Mouse (Mus musculus) thymus, postnatal 25 days (tissue): ENCODE data around the gene Car1.
"Not testable (repeated sequence)": the region's sequence is repeated elsewhere in the genome, so short reads cannot be mapped to it uniquely, and the experiment has no call there.

Source experiments
- DNase-seq: peaks from one replicate; pipeline ENCODE4 v3.0.0; 2022

The Car1 gene

DNA sequence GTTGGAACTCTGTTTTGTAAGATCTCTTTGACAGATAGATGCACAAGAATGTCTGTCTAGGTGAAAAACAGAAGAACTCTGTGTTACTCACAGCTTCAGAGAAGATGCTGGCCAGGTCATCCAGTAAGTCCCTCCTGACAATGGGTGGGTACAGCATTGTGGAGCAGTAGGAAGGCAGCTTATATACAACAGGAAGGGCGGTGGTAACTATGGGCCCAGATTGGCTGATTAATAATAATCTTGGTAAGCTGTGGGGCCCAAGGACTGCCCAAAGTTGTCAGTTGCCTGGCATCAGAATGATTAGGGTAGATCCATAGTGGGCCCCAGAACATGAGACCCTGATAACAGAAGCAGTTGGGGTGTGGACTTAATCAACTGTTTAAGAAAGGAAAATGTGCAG, at the start of gene Car1:
Gene Car1, minus strand, starts transcription at position 158 of the 400 bp plus-strand sequence.
- DNase-seq: no peak

DNA sequence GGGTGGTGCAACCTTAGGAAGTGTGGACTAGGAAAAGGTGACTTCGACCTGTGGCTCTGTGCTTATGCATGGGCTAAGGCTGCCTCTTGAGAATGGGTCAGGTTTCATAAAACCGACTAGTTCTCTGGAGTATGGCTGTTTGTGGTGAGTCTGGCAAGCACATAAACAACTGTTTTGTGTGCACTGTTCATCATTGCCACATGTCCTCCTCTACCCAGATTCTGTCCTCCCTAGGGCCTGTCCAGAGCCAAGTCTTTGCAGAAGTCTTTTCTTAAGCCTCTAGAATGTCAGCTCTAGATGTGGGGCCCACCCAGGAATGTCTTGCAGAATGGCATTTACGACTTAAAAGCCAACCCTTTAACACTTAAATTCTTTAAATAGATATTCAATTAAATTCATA, 49.7 kb upstream of the Car1 start:
- DNase-seq: no peak

DNA sequence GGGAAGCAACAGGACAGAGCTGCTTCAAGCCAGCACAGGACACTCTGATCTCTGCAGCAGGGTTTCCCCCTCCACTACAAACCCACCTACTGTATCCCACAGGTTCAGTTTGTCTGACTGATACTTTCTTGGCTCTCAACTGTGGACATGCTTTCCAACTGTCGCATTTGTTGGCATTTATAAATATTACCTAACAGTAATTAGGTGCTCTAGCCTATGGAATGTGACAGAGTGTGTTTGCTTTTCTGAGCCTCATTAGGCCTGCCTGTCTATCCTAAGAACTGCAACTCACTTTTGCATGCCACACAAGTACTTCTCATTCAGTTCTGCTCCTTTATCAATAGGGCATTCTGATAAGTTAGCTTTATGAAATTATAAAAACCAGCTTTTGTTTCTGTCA, 46.3 kb upstream of the Car1 start:
- no peak for DNase-seq

DNA sequence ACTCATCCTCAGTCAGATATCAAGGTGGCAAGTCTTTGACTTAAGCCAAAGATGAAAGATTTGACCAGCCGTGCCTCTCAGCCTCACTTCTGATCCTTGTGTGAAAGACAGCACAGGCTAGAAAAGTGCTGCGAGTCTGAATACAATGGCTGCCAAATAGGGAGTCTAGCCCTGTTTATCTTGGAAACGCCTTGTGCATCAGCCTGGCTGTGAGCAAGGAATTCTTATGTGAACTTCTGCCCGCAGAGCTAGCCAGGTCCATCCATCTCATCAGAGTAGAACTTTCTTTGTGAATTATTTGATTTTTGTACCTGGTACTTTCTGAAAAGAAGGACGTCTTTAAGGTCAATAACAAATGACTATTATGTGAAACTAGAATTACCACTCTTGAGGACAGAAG, 45.8 kb upstream of the Car1 start:
- no peak for DNase-seq

DNA sequence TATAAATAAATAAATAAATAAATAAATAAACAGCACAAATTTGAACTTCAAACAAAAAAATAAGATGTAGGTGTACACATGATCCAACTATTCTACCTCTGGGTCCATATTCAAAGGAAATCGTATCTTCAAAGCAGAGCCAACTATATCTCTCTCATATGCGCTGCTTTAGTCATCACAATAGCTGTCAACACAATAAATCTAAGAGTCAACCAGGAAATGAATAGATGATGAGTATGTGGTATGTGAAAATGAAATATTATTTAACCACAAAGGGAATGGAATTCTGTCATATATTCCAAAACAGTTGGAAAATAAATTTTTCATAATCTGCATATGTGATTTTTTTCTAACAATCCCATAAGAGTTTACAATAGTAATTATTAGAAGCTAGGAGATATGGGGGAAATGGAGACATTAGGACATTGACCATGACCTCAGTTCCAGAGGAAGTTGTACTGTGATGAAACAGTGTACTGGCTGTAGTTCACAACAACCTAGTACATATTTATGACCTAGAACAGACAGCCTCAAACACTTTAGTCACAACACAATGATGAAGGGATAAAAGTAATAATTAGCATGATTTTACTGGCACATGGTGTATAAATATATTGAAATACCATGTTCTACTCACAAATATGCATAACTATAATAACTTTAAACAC, 40.6 kb upstream of the Car1 start:
- DNase-seq: no peak

DNA sequence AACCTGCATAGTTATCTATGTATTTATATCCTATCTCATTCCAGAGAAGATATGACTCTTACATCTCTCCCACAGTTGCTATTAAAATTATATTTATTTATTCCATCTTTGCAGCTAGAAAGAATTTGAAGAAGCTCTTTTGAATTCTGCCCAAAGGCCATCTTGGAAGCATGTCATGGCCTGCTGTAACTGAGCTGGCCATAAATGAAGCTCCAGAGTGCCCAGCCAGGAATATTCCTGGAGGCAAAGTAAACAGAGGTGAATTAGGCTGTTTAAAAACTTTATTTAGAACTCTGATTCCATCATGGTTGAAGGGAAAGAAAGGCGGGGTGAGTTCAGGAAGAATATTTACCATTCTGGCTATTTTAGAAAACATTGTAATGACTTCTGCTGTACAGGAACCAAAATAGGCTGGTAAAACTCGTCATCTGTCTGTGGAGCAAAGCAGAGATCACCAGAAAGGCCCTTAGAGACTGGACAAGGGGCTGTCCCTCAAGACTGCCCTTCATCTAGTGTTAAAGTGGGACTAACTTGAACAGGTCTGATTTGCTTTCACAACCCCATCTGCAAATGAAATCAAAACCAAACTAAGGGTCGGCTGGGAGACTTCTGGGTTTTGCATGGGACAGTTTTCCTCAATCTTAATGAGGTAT, 31.4 kb upstream of the Car1 start:
- no peak for DNase-seq

DNA sequence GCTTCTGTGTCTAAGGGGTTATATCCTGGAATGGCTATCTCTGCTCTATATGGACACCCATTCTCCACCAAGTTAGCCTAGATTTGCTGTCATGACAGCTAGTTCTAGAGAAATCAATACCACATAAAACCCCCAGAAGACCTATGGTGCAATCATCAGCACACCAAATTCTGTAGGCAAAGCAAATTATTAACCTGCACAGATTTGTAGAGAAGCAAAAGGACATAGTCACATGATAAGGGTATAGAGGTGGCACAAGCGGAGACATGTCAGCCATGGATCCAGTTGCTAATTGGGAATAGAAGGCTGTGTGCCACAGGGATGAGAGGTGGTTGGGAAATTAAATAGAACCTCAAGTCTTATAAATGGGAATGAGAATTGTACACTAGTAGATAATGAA, 30.8 kb upstream of the Car1 start:
- no peak for DNase-seq

DNA sequence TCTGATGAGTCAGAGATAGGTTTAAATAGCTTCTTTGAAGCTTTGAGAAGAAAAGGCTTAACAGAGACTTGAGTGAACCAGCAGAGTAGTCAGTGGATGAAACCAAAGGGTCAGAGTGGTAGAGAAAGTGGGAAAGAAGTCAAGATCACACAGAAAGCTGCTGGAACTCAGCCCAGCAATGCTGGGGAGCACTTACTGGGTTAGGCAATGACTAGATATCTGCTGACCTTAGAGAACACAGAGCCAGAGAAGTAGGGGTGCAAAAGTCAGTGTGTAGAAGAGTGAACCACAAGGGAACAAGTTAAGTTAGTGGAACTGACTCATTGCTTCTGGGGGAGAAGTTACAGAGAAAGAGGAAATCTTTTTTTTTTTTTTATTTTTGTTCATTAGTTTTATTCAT, 24.6 kb upstream of the Car1 start:
- DNase-seq: no peak

DNA sequence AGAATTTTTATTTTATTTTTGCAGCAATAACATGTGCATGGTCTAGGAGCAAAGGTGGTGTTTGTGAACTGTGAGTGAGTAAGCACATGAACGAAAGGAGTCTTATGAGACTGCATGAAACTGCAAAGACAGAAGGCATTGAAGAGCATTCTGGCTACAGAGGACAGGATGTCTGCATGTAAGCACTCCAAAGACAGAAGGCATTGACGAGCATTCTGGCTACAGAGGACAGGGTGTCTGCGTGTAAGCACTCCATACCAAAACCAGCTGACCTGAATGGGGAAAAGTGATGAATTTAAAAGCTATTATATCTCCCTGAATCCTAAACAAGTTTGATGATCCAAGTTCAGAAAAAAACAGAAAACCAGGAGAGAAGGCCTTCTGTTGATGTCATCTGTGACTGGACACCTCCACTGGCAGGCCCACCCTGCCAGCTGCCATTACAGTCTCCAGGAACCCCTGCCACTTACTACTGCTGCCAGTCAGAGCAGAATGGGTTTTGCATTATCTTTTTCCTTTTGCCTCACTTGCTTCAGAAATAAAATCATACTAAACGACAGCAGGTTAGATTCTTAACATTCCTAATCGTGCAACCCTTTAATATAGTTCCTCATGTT, 23.2 kb upstream of the Car1 start:
- DNase-seq: no peak

DNA sequence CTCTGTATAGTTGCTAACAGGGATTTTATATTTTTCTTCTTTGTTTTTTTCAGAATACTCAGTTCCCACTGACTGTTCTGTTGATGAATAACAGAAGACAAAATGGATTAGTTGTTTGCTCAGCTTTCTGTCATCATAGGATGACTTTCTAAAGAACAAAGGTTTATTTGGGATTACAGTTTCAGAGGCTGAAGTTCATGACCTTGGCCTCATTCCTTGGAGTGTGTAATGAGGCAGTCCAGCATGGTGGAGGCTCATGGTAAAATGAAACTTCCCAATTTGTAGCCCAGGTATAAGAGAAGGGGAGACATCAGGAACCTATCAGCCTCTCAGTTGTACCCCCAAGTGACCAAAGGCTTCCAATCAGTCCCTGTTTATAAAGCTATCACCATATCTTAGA, 20.7 kb upstream of the Car1 start:
- DNase-seq: no peak

DNA sequence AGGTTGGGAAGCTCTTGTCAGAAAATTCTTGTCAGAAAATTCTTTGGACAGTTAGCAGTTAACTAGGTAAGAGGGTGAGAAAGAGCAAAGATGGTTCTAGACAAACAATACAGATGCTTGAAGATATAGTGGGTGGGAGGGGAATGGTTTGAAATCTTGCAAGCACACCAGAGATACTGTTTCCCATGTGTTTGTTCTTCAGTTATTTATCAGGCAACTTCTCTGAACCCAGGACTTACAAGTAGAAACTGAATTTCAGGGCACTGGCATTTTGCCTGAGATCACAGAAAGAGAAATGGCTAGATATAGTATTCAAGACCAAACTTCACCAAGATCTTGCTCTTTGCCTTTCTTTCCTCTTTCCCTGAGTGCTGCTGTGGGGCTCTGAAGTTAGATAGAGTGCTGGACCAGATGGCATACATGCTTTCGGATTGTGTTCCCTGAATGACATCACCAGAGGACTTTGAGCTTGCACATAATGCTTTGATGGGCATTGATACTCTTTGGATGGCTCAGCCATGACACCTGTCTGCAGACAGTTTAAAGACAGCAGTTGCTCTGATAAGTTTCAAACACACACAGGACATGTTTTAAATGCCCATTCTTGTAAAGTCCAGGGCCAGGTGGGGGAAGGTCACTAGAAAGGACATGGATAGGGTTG, 11.8 kb upstream of the Car1 start:
- no peak for DNase-seq

DNA sequence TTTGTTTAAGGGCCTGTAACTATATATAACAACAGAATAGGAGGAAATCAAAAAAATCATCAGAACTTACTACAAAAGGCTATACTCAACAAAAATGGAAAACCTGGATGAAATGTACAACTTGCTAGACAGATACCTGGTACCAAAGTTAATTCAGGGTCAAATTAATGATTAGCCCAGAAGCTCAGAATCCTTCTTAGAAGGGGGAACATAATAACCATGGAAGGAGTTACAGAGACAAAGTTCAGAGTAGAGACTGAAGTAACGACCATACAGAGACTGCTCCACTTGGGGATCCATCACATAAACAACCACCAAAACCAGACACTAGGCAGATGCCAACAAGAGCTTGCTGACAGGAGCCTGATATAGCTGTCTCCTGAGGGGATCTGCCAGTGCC, 7.2 kb upstream of the Car1 start:
- not testable (repeated sequence) for DNase-seq

DNA sequence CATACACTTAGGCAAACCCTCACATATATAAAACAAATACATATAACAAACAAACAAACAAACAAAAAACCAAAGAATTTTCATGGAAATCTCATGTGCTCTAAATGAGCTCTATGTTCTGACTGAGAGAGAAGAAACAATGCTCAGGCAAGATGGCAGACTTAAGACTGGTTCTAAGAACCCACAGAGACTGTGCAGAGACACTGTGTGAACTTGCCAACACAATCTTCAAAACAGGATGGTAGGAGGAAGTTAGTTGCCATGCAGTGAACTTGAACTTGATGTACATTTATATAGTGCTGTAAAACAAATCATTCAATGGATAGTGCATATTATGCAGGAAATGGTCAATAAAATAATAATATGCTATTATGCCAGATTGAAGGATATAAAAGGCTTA, 1.5 kb downstream of the Car1 start:
- no peak for DNase-seq

DNA sequence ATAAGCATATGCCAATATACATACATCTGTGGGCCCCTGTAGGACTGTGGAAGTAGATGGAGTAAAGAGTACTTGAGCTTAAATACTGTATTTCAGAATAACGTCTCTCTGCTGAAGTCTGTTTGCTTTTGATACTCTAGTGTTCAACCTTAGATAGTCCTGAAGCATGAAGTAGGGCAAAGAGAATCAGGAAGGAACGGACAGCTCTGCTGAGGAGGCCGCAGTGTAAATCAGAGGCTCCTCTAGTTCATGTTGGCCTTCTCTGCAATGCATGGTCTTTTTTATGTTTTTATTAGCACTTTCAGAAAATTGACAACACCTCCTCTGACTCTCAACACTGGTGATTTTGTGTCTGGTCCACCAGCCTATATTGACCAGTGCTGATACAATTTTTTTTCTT, 2.2 kb downstream of the Car1 start:
- no peak for DNase-seq

DNA sequence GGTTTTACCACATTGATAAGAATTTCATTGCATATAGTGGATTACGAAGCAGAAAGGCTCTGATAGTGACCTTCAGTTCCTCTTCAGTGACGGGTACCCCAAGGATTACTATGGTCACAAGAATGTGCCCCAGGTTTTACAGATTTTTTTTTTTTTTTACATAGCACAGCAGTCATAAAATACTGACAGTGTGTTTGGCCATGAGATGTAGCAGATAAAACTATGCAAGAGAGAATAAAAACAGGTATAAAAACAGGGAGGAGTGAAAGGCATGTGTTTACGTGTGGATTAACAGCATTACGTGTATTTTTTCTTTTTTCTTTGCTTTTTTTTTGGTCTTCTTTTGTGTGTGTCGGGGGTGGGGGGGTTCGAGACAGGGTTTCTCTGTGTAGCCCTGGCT, 3.3 kb downstream of the Car1 start:
- no peak for DNase-seq

DNA sequence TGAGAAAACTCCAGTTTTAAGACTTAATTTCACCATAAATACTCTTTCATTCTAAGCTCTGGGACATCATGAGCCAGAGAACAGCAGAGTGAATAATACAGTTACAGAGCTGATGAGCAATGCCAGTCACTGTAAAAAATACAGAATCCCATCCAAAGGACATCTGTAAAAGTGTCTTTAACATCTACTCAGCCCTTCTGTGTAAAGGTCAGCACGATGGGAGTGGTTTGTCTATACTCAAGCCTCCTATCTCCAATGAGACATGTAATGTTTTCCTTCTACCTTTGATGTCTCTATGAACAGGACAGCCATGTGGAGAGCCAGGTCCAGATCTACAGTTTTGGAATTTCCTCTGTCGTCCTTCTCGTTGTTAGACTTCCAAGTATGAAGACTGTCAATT, 11.1 kb downstream of the Car1 start:
- DNase-seq: no peak

DNA sequence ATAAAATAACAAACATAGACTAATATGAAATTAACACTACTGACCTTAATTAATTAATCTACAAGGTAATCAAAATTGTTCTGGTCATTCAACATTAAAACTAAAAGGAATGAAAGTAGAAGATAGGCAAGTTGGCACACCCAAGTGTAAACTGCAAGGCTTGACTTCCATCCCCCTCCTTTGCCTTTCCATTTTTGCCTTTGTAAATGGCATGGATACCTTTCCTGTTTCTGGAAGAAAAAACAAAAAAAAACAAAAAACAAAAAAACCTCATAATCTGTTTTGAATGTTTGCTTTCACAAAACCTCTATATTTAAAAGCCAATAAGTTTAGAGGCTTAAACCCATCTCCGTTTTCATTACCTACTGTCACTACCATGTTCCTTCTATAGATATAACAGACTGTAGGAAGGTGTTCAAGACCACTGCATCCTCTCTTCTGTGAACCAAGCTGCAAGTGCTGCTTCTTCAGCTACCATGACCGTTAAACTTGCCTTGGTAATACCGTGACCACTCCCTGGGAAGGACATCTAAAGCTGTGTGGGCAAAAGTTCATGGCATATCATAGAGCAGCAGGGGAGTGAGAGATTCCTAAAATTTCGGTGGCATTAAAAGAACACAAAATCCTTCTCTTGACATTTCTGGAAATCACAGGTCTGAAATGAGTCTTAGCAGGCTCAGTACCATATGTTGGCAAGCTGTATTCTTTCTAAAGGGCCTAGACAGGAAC, 12.7 kb downstream of the Car1 start:
- no peak for DNase-seq

DNA sequence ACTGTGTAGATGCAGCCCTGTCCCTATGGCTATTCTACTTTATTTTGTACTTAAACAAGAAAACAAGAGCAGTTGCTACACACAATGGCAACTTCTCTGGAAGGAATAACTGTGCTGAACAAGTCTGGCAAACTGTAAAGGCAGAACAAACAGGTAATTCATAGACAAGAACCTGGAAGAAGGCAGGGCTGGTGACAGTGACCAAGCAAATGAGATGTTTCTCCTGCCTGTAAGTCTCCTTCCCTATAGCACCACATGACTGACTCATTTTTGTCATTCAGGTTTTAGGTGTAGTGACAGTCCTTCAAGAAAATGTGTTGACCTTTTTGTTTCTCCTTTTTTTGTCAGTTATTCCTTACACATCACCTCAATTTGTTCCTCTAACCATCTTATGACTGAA, 16.1 kb downstream of the Car1 start:
- DNase-seq: no peak

DNA sequence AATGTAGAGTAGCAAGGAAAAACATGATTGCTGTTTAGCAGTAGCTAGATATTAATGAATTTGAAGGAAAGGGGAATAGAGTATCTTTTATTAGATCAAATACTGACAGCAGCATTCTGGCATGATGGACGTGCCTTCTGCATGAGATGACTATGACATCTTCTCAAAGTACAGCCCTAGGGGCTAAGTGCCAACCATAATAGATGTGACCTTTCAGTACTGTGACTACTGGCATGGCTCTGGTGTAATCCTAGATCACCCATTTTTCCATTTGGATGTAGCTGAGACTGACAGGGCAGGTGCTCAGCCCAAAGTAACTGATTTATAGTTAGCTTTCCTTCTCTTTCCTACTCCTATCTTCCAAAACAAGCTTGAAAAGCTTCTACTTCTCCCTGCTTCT, 20.6 kb downstream of the Car1 start:
- no peak for DNase-seq

DNA sequence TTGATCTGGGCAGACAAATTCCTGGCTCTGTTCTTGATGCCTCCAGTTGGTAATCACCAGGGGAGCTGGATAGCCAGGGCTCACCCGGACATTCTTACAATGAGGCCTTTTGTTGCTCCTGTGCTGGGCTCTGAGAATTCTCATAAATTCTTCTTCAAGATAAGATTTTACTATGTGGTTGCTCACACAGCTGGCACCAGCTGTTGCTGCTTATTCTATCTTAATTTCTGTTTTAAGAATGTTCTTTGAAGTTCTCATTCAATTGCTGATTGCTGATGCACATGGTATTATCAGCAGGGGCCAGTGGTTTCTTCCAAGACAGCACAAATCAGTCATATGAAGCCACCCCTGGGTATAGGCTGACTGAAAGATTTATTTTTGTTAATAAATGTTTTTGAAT, 21.0 kb downstream of the Car1 start:
- no peak for DNase-seq

DNA sequence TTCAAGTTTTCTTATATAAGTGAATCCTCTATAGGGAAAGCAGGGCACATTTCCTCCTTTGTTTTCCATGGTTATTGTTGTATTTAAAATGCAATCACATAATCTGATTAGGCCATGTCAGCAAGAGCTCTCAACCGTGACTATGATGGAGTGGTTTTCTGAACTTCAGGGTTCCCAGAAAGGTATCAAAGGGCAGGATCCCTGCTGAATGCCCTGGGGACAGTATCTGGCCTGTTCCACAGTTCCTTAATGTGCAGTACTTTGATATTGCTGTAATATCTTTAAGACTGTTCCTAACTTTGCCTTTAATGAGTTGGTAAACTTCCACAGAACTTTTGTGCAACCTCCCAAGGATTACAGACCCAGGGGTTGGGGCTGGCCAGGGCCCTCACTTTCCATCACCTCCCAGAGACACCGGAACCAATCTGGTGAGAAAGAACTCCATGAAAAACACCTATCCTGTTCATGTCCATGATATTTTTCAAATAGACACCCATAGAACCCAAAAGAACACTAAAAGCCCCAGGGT, 21.6 kb downstream of the Car1 start:
- DNase-seq: no peak

DNA sequence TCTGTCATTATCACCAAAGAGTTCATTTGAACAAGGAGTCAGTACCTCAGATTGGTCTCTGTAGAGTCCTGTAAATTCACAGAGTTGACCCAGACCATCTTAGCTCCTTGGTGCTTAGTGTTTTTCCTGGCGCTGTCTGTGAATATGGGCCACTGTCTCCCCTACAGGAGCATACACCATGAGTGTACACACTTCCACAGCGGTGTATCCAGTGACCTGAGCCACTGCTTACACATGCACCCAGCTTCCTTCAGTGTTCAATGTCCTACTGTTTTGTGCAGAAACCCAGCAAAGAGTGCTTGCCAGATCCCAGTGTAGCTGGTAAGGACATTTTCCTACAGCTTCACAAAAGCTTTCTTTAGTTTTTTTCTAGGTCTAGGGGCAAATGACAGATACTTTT, 22.8 kb downstream of the Car1 start:
- DNase-seq: no peak

DNA sequence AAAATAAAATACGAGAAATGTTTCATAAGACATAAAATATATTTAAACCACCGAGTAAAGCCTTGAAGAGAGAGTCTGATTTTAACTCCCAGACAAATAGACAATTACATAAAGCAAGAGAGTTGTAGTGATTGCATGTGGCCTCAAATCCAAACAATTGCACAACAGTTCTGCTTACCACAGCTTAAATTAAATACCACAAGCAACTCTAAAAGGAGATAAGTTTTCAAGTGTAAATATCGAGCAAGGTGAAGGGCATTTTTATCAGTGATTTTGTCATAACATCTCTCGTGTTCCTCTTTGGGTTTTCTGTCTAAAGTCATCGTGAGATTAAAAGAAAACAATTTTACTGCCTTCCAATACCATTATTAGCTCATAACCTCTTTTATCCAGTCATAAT, 25.0 kb downstream of the Car1 start:
- DNase-seq: not testable (repeated sequence)
